Mouse (Mus musculus): Measurements from ENCODE around the gene Grpr.

The Grpr gene

DNA sequence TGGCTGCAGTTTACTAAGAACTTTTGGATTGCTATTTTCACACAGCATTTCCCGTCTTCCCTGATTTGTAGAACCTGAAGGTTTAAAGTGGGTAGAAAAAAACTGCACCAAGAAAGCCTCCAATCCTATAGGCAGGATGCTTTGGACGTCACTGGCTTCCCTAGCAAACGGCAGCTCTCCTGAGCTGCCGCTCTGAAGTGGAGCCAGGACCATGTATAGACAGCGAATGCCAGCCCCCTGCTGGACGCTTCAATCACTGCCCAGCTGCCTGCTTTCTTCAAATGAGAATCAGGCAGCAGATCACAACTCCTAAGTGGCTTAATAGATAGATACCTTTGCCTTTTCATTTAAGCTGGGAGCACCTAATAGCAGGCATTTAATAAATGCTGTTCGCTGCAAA is at the start of gene Grpr:
Gene Grpr, minus strand, starts transcription at position 12 of the 400 bp plus-strand sequence.
- no peak for DNase-seq

DNA sequence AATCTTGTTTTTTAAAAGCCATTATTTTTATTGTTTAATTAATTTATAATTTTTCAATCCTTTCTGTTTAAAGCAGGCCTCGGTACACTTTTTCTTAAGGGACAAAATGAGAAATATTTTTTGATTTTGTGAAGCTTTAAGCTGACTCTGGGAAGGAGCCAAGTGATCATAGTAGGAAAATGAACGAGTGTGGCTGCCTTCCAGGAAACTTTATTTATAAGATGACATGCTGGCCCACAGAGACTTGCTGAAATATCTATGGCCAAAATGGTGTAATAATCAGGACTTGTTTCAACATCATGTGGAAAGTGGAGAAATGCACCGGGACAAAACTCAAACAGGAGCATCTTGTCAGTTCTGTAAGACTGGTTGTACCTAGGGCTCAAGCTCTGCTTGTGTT is 11.0 kb upstream of the Grpr start:
- DNase-seq = no peak

DNA sequence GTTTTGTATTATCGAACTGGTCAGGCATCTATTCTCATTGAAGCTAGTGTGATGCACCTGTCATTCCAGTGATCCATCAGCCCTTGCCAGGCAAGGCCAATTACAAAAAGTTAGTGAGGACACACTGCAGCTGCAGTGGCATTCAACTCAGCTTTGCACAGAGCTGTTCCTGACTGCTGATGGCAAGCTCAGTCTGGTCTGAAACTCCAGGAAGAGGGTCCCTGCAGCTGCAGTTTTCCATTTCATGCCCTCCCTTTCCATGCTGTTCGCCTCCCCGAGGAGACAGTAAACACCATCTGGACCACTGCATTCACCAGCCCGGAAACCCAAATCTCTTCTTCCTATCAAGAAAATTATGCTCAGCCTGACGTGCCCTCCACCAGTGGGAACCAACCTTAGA is 2.4 kb downstream of the Grpr start:
- DNase-seq = no peak

DNA sequence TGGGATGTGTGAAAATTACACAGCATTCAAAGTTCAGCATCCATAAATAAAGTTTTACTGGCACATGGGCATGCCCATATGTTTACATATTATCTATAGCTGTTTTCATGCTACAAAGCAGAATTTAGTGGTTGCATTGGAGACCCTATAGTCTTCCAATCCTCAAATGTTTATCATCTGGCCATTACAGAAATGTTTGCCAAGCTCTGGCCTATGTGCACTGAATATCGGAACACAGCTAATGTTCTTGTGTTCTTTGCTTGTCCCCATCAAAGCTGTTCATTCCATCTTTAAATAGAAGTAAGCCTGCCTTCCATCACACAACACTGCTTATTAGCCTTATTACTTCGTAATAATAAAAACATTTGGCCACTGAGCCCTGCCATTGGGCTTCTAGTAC is 16.6 kb downstream of the Grpr start:
- DNase-seq = no peak

DNA sequence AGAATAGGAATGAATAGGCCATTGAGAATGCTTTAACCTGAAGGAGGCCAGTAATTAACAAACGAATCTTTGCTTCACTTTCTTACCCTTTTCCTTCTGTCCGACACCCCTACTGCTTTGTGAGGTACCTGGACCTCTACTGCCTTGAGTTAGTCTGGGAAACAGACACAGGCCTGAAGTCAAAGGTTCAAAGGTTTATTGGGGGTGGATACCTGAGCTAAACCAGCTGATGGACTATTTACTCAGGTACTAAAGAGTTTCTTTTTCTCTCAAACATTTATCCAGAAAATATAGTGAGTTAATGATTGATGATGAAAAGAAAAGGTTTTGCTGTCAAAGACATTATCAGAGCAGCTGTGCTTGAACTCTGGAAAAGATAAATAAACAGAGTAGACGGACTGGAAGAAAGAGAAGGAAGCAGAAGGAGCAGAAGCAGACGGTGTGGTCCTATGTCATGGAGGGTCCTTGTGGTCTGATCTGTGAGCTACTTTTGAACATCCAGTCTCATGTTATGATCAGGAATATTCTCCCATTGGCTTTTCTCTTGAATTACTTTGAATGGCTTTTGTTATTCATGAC is 30.4 kb downstream of the Grpr start:
- no peak for DNase-seq

DNA sequence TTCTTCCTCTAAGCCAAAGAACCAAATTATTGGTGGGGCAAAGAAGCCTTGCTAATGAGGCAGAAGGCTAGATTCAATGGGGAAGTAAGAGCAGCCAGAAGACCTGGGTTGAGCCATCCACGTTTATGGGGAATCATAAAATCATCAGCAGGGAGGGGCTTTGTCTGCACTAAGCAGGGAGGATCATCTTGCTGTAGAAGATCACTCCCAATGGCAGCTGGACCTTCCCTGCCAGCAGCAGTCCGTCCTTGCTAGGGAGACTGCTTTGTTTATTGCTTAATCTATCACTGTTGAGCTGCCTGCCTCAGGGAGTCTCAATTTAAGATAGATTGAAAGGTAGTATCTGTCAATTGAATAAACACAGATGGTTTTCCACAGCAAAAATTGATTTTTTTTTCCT is 37.7 kb downstream of the Grpr start:
- no peak for DNase-seq

DNA sequence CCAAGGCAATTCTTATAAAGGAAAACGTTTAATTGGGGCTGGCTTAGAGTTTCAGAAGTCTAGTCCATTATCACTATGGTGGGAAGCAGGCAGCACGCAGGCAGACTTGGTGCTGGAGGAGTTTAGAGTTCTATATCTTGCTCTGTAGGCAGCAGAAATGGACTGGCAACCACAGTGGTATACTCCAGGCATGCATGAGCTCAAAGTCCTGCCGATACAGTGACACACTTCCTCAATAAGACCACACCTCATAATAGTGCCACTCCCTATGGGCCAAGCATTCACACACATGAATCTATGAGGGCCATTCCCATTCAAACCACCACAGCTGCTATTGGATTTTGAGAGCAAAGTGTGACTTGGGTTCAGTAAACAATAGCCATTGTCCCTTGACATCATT is 47.4 kb downstream of the Grpr start:
- no peak for DNase-seq

Measured in cerebellum, adult 11 months (tissue).